Mouse (Mus musculus) MEL (cell line): ENCODE results near the gene Ppp1r37. TPM values are rescaled to one million over a fixed set of nuclear protein-coding genes. Genes with fewer than 3 reads are reported as not detected.

ENCODE experiments used
- DNase-seq: peaks from one replicate; pipeline ENCODE4 v3.0.0; 2011; ENCODE audit warnings: low read depth, low spot score
- H3K27ac ChIP-seq: 2 replicates; pipeline ENCODE4 v1.5.1; 2012; ENCODE audit warnings: low read depth, mild to moderate bottlenecking, control low read depth, low read length, moderate library complexity; ENCODE audit not compliant: control insufficient read depth
- H3K27me3 ChIP-seq, 2 experiments: fragments of 150-350 bp in 1 of 2; sonication (generic) in 1 of 2; 2 replicates each; pipeline ENCODE4 v1.6.1; 2012; ENCODE audit warnings: low read length in 2 of 2, mild to moderate bottlenecking in 2 of 2, improper control_type of control experiment in 1 of 2, moderate library complexity in 1 of 2; ENCODE audit not compliant: insufficient read depth in 2 of 2, control insufficient read depth in 1 of 2
- H3K36me3 ChIP-seq, 2 experiments: 2 replicates each; pipeline ENCODE4 v1.6.1; 2012 to 2014; ENCODE audit warnings: low read length in 2 of 2, improper control_type of control experiment in 1 of 2, inconsistent platforms in 1 of 2, mild to moderate bottlenecking in 1 of 2; ENCODE audit not compliant: insufficient read depth in 2 of 2, control insufficient read depth in 1 of 2
- H3K4me1 ChIP-seq, 2 experiments: fragments of 150-350 bp in 1 of 2; sonication (generic) in 1 of 2; 2 replicates each; pipeline ENCODE4 v1.6.1; 2012; ENCODE audit warnings: low read length in 2 of 2, improper control_type of control experiment in 1 of 2, mild to moderate bottlenecking in 1 of 2; ENCODE audit not compliant: insufficient read depth in 2 of 2, control insufficient read depth in 1 of 2
- H3K4me3 ChIP-seq, 2 experiments: fragments of 150-350 bp in 1 of 2; sonication (generic) in 1 of 2; 2 replicates each; pipeline ENCODE4 v1.5.1; 2012; ENCODE audit warnings: low read depth in 2 of 2, low read length in 2 of 2, mild to moderate bottlenecking in 2 of 2, moderate library complexity in 2 of 2, control low read depth in 1 of 2, improper control_type of control experiment in 1 of 2; ENCODE audit not compliant: control insufficient read depth in 1 of 2, insufficient read depth in 1 of 2
- H3K79me2 ChIP-seq: 2 replicates; pipeline ENCODE4 v1.6.1; 2012; ENCODE audit warnings: mild to moderate bottlenecking, low read length, moderate library complexity; ENCODE audit not compliant: control insufficient read depth, poor library complexity, insufficient read depth
- H3K9ac ChIP-seq: 2 replicates; pipeline ENCODE4 v1.6.1; 2012; ENCODE audit warnings: low read depth, mild to moderate bottlenecking, control low read depth, low read length, moderate library complexity; ENCODE audit not compliant: control insufficient read depth, poor library complexity, severe bottlenecking
- H3K9me3 ChIP-seq: fragments of 150-350 bp; sonication (generic); replicated peaks from 2 replicates; pipeline ENCODE4 v1.6.1; 2012; ENCODE audit warnings: mild to moderate bottlenecking, low read length, improper control_type of control experiment, moderate library complexity; ENCODE audit not compliant: insufficient read depth
- BHLHE40 ChIP-seq: IDR thresholded peaks from 2 replicates; pipeline ENCODE4 v1.6.1; 2012; ENCODE audit warnings: low read depth, mild to moderate bottlenecking, inconsistent platforms, low read length, improper control_type of control experiment, borderline replicate concordance
- CHD1 ChIP-seq: IDR thresholded peaks from 2 replicates; pipeline ENCODE4 v1.6.1; 2012; ENCODE audit warnings: low read depth, mild to moderate bottlenecking, inconsistent platforms, low read length, improper control_type of control experiment
- ELF1 ChIP-seq: IDR thresholded peaks from 2 replicates; pipeline ENCODE4 v1.6.1; 2014; ENCODE audit warnings: low read depth, mild to moderate bottlenecking, inconsistent platforms, low read length, improper control_type of control experiment, moderate library complexity
- HCFC1 ChIP-seq: IDR thresholded peaks from 2 replicates; pipeline ENCODE4 v1.6.1; 2012; ENCODE audit warnings: low read depth, mild to moderate bottlenecking, inconsistent platforms, low read length, improper control_type of control experiment, moderate library complexity
- JUND ChIP-seq: IDR thresholded peaks from 2 replicates; pipeline ENCODE4 v1.6.1; 2011; ENCODE audit warnings: low read depth, mild to moderate bottlenecking, improper control_type of control experiment, low read length
- MAX ChIP-seq: IDR thresholded peaks from 2 replicates; pipeline ENCODE4 v1.6.1; 2011; ENCODE audit warnings: low read length, improper control_type of control experiment
- MAZ ChIP-seq: IDR thresholded peaks from 2 replicates; pipeline ENCODE4 v1.6.1; 2012; ENCODE audit warnings: low read depth, mild to moderate bottlenecking, inconsistent platforms, low read length, improper control_type of control experiment
- MXI1 ChIP-seq: IDR thresholded peaks from 2 replicates; pipeline ENCODE4 v1.6.1; 2011; ENCODE audit warnings: mild to moderate bottlenecking, low read depth, low read length, improper control_type of control experiment
- MYC ChIP-seq: IDR thresholded peaks from 2 replicates; pipeline ENCODE4 v1.6.1; 2011; ENCODE audit warnings: low read depth, mild to moderate bottlenecking, low read length, improper control_type of control experiment, moderate library complexity
- NELFE ChIP-seq: IDR thresholded peaks from 2 replicates; pipeline ENCODE4 v1.6.1; 2011; ENCODE audit warnings: low read depth, low read length, improper control_type of control experiment
- POLR2AphosphoS2 ChIP-seq: IDR thresholded peaks from 2 replicates; pipeline ENCODE4 v1.6.1; 2011; ENCODE audit warnings: low read length, improper control_type of control experiment
- POLR2AphosphoS5 ChIP-seq: IDR thresholded peaks from 2 replicates; pipeline ENCODE4 v1.6.1; 2012; ENCODE audit warnings: low read depth, borderline replicate concordance, mild to moderate bottlenecking, inconsistent platforms, low read length, moderate library complexity, mixed read lengths
- RAD21 ChIP-seq: IDR thresholded peaks from 2 replicates; pipeline ENCODE4 v1.6.1; 2011; ENCODE audit warnings: mild to moderate bottlenecking, low read depth, low read length, improper control_type of control experiment
- SIN3A ChIP-seq: IDR thresholded peaks from 2 replicates; pipeline ENCODE4 v1.6.1; 2012; ENCODE audit warnings: low read length, improper control_type of control experiment, inconsistent platforms
- SMC3 ChIP-seq: IDR thresholded peaks from 2 replicates; pipeline ENCODE4 v1.6.1; 2011; ENCODE audit warnings: low read depth, low read length, improper control_type of control experiment
- TAL1 ChIP-seq: IDR thresholded peaks from 2 replicates; pipeline ENCODE4 v1.6.1; 2012; ENCODE audit warnings: mild to moderate bottlenecking, inconsistent platforms, low read length, moderate library complexity, mixed read lengths
- TBP ChIP-seq: IDR thresholded peaks from 2 replicates; pipeline ENCODE4 v1.8.0; 2011; ENCODE audit warnings: low read depth, low read length, improper control_type of control experiment
- USF1 ChIP-seq: IDR thresholded peaks from 2 replicates; pipeline ENCODE4 v1.6.1; 2014; ENCODE audit warnings: low read depth, mild to moderate bottlenecking, inconsistent platforms, low read length, improper control_type of control experiment, moderate library complexity
- ZKSCAN1 ChIP-seq: IDR thresholded peaks from 2 replicates; pipeline ENCODE4 v1.6.1; 2012; ENCODE audit warnings: low read depth, mild to moderate bottlenecking, inconsistent platforms, low read length, improper control_type of control experiment, moderate library complexity
- polyA plus RNA-seq, 2 experiments: library from polyadenylated mRNA; stranded (reverse) in 1 of 2; unstranded in 1 of 2; fragments of >175 nt in 1 of 2; fragments of >200 nt in 1 of 2; gene quantifications; 2 replicates each; pipeline versions ENCODE4 v1.2.1 to v1.2.4; 2012; ENCODE audit warnings: low replicate concordance in 2 of 2, low read depth in 1 of 2; ENCODE audit not compliant: insufficient read length in 2 of 2, insufficient read depth in 1 of 2, missing spikeins in 1 of 2
- total RNA-seq: library from RNA; depleted of rRNA; stranded (reverse); fragments of 300-350 nt; gene quantifications from 2 replicates; pipeline ENCODE4 v1.2.3, GENCODE M21; 2012

The Ppp1r37 gene
- total and polyA plus RNA-seq, 3 experiments = 13.6 to 29.0 TPM; not detected in 1

GRCm38 (mm10) chr7:19534676-19535075 lies 28.2 kb downstream of the Ppp1r37 start:
- H3K4me3 ChIP-seq = no peak overlapping the region
- no peak for DNase-seq
- TF ChIP-seq SMC3 (no peak), USF1 (no peak)
- H3K27ac ChIP-seq = no peak overlapping the region
- H3K4me1 ChIP-seq = no peaks in the 10 kb centered on the region
- H3K36me3 ChIP-seq = peaks cover 0 to 6% of the 10 kb centered on the region in 2 experiments; a peak in 2 of 4 replicates
- no peaks in the 10 kb centered on the region for H3K27me3 ChIP-seq
- no peak overlapping the region for H3K9ac ChIP-seq
- H3K9me3 ChIP-seq = no peaks in the 10 kb centered on the region
- H3K79me2 ChIP-seq = peaks cover 7% of the 10 kb centered on the region; the same call in 1 of the 2 replicates

- Histone ChIP-seq H3K9ac (no peak overlapping the region), H3K36me3 (peaks cover 0 to 6% of the 10 kb centered on the region in 2 experiments; a peak in 2 of 4 replicates), H3K4me1 (no peaks in the 10 kb centered on the region), H3K79me2 (0 out of 2 replicates have a peak, but pooled peaks cover 1% of the 10 kb centered on the region), H3K4me3 (no peak overlapping the region), H3K27me3 (no peaks in the 10 kb centered on the region), H3K9me3 (no peaks in the 10 kb centered on the region), H3K27ac (no peak overlapping the region)
- no peak for TF ChIP-seq MXI1
- TF ChIP-seq RAD21 = no peak
- no peak for TF ChIP-seq SMC3
- no peak for TF ChIP-seq TBP
- no peak for TF ChIP-seq POLR2AphosphoS5
- TF ChIP-seq CHD1 = no peak
- no peak for TF ChIP-seq USF1
- TF ChIP-seq MAZ = no peak
- no peak for TF ChIP-seq JUND
- TF ChIP-seq MYC = no peak
- no peak for TF ChIP-seq ELF1
- no peak for TF ChIP-seq SIN3A
- TF ChIP-seq MAX = no peak
- no peak for TF ChIP-seq ZKSCAN1
- no peak for TF ChIP-seq POLR2AphosphoS2
- no peak for TF ChIP-seq HCFC1
- no peak for TF ChIP-seq NELFE
- TF ChIP-seq BHLHE40 = no peak
- no peak for TF ChIP-seq TAL1
- DNase-seq = no peak
Measured at GRCm38 (mm10) chr7:19532240-19532639, 30.6 kb downstream of the Ppp1r37 start.
